Mouse (Mus musculus) midbrain, embryonic 16.5 days (tissue): ENCODE data around the gene Pdzrn4. TPM values are rescaled to one million over a fixed set of nuclear protein-coding genes. Genes with fewer than 3 reads are reported as not detected.

Experiments used
- ATAC-seq: fragments of 200-750 bp; cut with Nextera tagmentation; 2 replicates; pipeline ENCODE4 v1.8.0; 2017; ENCODE audit warnings: moderate TSS enrichment
- H3K27ac ChIP-seq: fragments of 300-500 bp; sonication (generic); 2 replicates; pipeline ENCODE4 v1.5.1; 2014; ENCODE audit warnings: mild to moderate bottlenecking, low read length, mixed read lengths
- H3K27me3 ChIP-seq: fragments of 300-500 bp; sonication (generic); 2 replicates; pipeline ENCODE4 v1.6.1; 2014; ENCODE audit warnings: low read depth, low read length, mixed read lengths; ENCODE audit not compliant: control insufficient read depth, insufficient read depth
- H3K36me3 ChIP-seq: fragments of 300-500 bp; sonication (generic); 2 replicates; pipeline ENCODE4 v1.6.1; 2014; ENCODE audit warnings: mild to moderate bottlenecking, low read length, moderate library complexity, mixed read lengths; ENCODE audit not compliant: control insufficient read depth, insufficient read depth
- H3K4me1 ChIP-seq: fragments of 300-500 bp; sonication (generic); 2 replicates; pipeline ENCODE4 v1.6.1; 2014; ENCODE audit warnings: mild to moderate bottlenecking, low read length, mixed read lengths; ENCODE audit not compliant: control insufficient read depth, insufficient read depth
- H3K4me2 ChIP-seq: fragments of 300-500 bp; sonication (generic); 2 replicates; pipeline ENCODE4 v1.6.1; 2014; ENCODE audit warnings: mild to moderate bottlenecking, low read length, mixed read lengths
- H3K4me3 ChIP-seq: fragments of 300-500 bp; sonication (generic); 2 replicates; pipeline ENCODE4 v1.5.1; 2014; ENCODE audit warnings: low read depth, mild to moderate bottlenecking, low read length, moderate library complexity, mixed read lengths
- H3K9ac ChIP-seq: fragments of 300-500 bp; sonication (generic); 2 replicates; pipeline ENCODE4 v1.6.1; 2014; ENCODE audit warnings: low read depth, low read length, mixed read lengths
- H3K9me3 ChIP-seq: fragments of 300-500 bp; sonication (generic); replicated peaks from 2 replicates; pipeline ENCODE4 v1.6.1; 2014; ENCODE audit warnings: mild to moderate bottlenecking, low read length, mixed read lengths; ENCODE audit not compliant: control insufficient read depth, poor library complexity, severe bottlenecking
- WGBS: fragments of 180-500 bp; shearing (Covaris S2); extraction: QIAGEN DNeasy Blood & Tissue Kit; methylation state at CpG from one replicate; pipeline ENCODE4 v1.1.7; 2014; 5-methylcytosine and 5-hydroxymethylcytosine counted together
- polyA plus RNA-seq: library from polyadenylated mRNA; unstranded; fragments of >200 nt; fragmentation: Nextera tagmentation; extraction: Ambion mirVana; gene quantifications from 2 replicates; pipeline ENCODE4 v1.2.1, GENCODE M21; 2015

Gene Pdzrn4
- polyA plus RNA-seq, 1 experiment from 2014 or later = 37.1 TPM

- no peak for ATAC-seq
- H3K9ac ChIP-seq = no peak overlapping the region
- H3K4me3 ChIP-seq = no peak overlapping the region
- no peaks in the 10 kb centered on the region for H3K27me3 ChIP-seq
- 84% methylated on average over 9 of the region's 9 CpGs for WGBS
- H3K27ac ChIP-seq = peak overlapping the region; percentile 35; the same call in 1 of the 2 replicates
- H3K9me3 ChIP-seq = no peaks in the 10 kb centered on the region
- no peaks in the 10 kb centered on the region for H3K4me1 ChIP-seq
- no peak overlapping the region for H3K4me2 ChIP-seq
- H3K36me3 ChIP-seq = no peaks in the 10 kb centered on the region
Measured at GRCm38 (mm10) chr15:92621731-92622234, 225.1 kb downstream of the Pdzrn4 start.

- Histone ChIP-seq H3K9me3 (no peaks in the 10 kb centered on the region), H3K9ac (no peak overlapping the region), H3K27me3 (no peaks in the 10 kb centered on the region), H3K27ac (no peak overlapping the region), H3K4me2 (no peak overlapping the region), H3K36me3 (no peaks in the 10 kb centered on the region), H3K4me3 (no peak overlapping the region), H3K4me1 (no peaks in the 10 kb centered on the region)
- WGBS = 72% methylated on average over 5 of the region's 5 CpGs
- ATAC-seq = no peak
Measured at GRCm38 (mm10) chr15:92622323-92622722, 225.6 kb downstream of the Pdzrn4 start.

- 22% methylated on average over 2 of the region's 2 CpGs for WGBS
- no peak overlapping the region for H3K4me3 ChIP-seq
- H3K9ac ChIP-seq = no peak overlapping the region
- H3K27me3 ChIP-seq = no peaks in the 10 kb centered on the region
- H3K9me3 ChIP-seq = no peaks in the 10 kb centered on the region
- ATAC-seq = no peak
- H3K4me1 ChIP-seq = peaks cover 4% of the 10 kb centered on the region; the same call in 1 of the 2 replicates
- no peak overlapping the region for H3K27ac ChIP-seq
- H3K36me3 ChIP-seq = no peaks in the 10 kb centered on the region
- H3K4me2 ChIP-seq = no peak overlapping the region
Measured at GRCm38 (mm10) chr15:92629172-92629571, 232.5 kb downstream of the Pdzrn4 start.

- 83% methylated on average over 14 of the region's 14 CpGs for WGBS
- H3K4me1 ChIP-seq = no peaks in the 10 kb centered on the region
- H3K4me3 ChIP-seq = no peak overlapping the region
- ATAC-seq = no peak
- no peak overlapping the region for H3K9ac ChIP-seq
- no peaks in the 10 kb centered on the region for H3K36me3 ChIP-seq
- H3K27ac ChIP-seq = no peak overlapping the region
- no peaks in the 10 kb centered on the region for H3K27me3 ChIP-seq
- H3K9me3 ChIP-seq = no peaks in the 10 kb centered on the region
- no peak overlapping the region for H3K4me2 ChIP-seq
Measured at GRCm38 (mm10) chr15:92634044-92634610, 237.4 kb downstream of the Pdzrn4 start.

GRCm38 (mm10) chr15:92640212-92641082 is 243.8 kb downstream of the Pdzrn4 start:
- WGBS = 56% methylated on average over 18 of the region's 18 CpGs
- no peak overlapping the region for H3K27ac ChIP-seq
- no peak overlapping the region for H3K4me3 ChIP-seq
- no peak overlapping the region for H3K9ac ChIP-seq
- 0 out of 2 replicates have a peak, but pooled peaks cover 4% of the 10 kb centered on the region for H3K4me1 ChIP-seq
- H3K36me3 ChIP-seq = no peaks in the 10 kb centered on the region
- no peaks in the 10 kb centered on the region for H3K27me3 ChIP-seq
- H3K9me3 ChIP-seq = no peaks in the 10 kb centered on the region
- no peak for ATAC-seq
- peak overlapping the region; percentile 19 for H3K4me2 ChIP-seq

- 72% methylated on average over 11 of the region's 11 CpGs for WGBS
- Histone ChIP-seq H3K4me1 (no peaks in the 10 kb centered on the region), H3K27me3 (no peaks in the 10 kb centered on the region), H3K4me2 (no peak overlapping the region), H3K9ac (no peak overlapping the region), H3K27ac (no peak overlapping the region), H3K4me3 (no peak overlapping the region), H3K36me3 (no peaks in the 10 kb centered on the region), H3K9me3 (no peaks in the 10 kb centered on the region)
- ATAC-seq = no peak
Measured at GRCm38 (mm10) chr15:92671279-92672051, 274.8 kb downstream of the Pdzrn4 start.

- H3K4me3 ChIP-seq = no peak overlapping the region
- peaks cover 2% of the 10 kb centered on the region; the same call in 1 of the 2 replicates for H3K4me1 ChIP-seq
- 93% methylated on average over 5 of the region's 5 CpGs for WGBS
- ATAC-seq = no peak
- H3K4me2 ChIP-seq = no peak overlapping the region
- no peaks in the 10 kb centered on the region for H3K36me3 ChIP-seq
- H3K9ac ChIP-seq = no peak overlapping the region
- H3K9me3 ChIP-seq = no peaks in the 10 kb centered on the region
- no peak overlapping the region for H3K27ac ChIP-seq
- H3K27me3 ChIP-seq = no peaks in the 10 kb centered on the region
Measured at GRCm38 (mm10) chr15:92676096-92676495, 279.4 kb downstream of the Pdzrn4 start.

- no peak for ATAC-seq
- 79% methylated on average over 6 of the region's 6 CpGs for WGBS
- Histone ChIP-seq H3K4me1 (peaks cover 3% of the 10 kb centered on the region; the same call in 1 of the 2 replicates), H3K27ac (no peak overlapping the region), H3K9ac (no peak overlapping the region), H3K27me3 (no peaks in the 10 kb centered on the region), H3K4me3 (no peak overlapping the region), H3K4me2 (no peak overlapping the region), H3K36me3 (peaks cover 3% of the 10 kb centered on the region; the same call in 1 of the 2 replicates), H3K9me3 (no peaks in the 10 kb centered on the region)
Measured at GRCm38 (mm10) chr15:92678377-92678776, 281.7 kb downstream of the Pdzrn4 start.
